Mouse (Mus musculus): ENCODE measurements around the gene Gm3776.

- TF ChIP-seq CTCF (IDR thresholded peaks at IDR 0.05; ENCODE audit: control insufficient read depth, insufficient read depth, insufficient replicate concordance, low read depth, low read length) (no peak), POLR2A (IDR thresholded peaks at IDR 0.05; ENCODE audit: control insufficient read depth, low read depth, low read length) (no peak)
Observed at GRCm38 (mm10) chr9:78224418-78224817, 32.5 kb upstream of the Gm3776 start.

All from testis, adult 2 months (tissue).